Comparison of ENCODE assay signal across 8 mouse cellular contexts in the genomic region with DNA sequence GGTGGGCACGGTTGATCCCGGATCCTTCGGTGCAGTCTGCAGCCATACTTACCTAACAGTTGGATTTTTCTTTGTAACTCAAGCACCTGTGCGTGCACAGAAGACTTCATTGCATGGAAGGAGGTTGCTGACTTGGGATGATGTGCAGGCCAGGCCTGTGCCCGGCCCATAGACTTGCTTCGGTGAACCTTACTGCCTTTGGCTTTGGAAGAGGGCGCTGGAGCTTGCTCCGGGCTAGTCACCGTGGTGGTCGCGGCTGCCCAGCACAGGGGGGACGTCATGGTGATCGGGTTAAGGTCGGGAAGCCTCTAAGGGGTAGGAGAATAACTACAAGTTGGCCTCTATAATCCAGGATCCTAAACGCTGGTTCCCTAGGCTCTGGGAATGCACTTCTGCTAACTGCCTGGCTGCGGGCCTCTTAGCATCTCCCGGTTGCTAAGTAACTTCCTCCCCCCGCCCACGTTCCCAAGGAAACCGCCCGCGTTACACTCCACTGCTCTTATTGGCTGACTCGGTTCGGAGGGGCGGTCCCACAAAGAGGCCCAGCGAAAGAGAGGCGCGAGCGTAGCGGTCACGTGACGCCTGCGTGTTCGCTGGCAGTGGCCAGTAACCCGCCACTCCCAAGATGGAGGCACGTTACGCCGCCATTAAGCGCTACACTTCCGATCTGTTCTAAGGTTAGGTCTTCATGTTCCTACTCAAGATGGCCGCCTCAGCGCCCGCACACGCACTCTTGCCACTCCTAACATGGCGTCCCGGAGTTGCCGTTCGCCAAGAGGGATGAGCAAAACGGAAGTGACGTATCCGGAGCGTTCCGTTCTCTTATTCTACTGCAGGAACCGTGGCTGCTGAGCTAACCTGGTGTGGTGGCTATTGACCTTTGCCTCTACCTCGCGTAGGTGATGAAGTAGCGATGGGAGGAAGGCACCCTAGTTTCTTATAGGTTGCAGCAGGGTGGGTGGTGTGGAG. TPM values are rescaled to one million over a fixed set of nuclear protein-coding genes. Genes with fewer than 3 reads are reported as not detected.
DNase-seq lines count a peak whose midpoint lies in the region; ATAC-seq and TF ChIP-seq lines count a peak whose summit lies in the region.

Ccdc151 (minus strand) TSS at position 441 of the 969 bp plus-strand sequence.
Prkcsh (plus strand) TSS at position 613 of the 969 bp plus-strand sequence.

- DNase-seq in CD8-positive naive resting alpha-beta T cell, adult 2 months (ENCODE audit: low read depth in 2 of 2, low spot score in 2 of 2), result peak; percentile 96 to 97
- DNase-seq in c-Kit-positive CD71-negative TER-119-negative erythroid progenitor cells, embryonic 14.5 days (ENCODE audit: low read depth), result peak; percentile 100
- peak; percentile 100 for DNase-seq in forebrain, embryonic 10.5 days (ENCODE audit: extremely low spot score, low spot score)
- DNase-seq in kidney, postnatal 25 days, result peak; percentile 100
- DNase-seq in liver, embryonic 14.5 days (ENCODE audit: low read depth in 3 of 3, low spot score in 3 of 3), result peak; percentile 99
- DNase-seq in neural tube, embryonic 11.5 days (ENCODE audit: low spot score), result peak; percentile 100
- DNase-seq in stomach, postnatal 0 days (ENCODE audit: low spot score), result peak; percentile 99

- WGBS in forebrain, embryonic 10.5 days, result 5% methylated on average over 57 of the region's 57 CpGs
- WGBS in heart, embryonic 15.5 days, result 7% methylated on average over 57 of the region's 57 CpGs
- 8% methylated on average over 57 of the region's 57 CpGs for WGBS in liver, embryonic 14.5 days (ENCODE audit: insufficient replicate concordance)
- 6% methylated on average over 57 of the region's 57 CpGs for WGBS in neural tube, embryonic 11.5 days
- 6% methylated on average over 55 of the region's 57 CpGs for WGBS in stomach, postnatal 0 days

- no peaks in the 10 kb centered on the region for H3K9me3 ChIP-seq in forebrain, embryonic 10.5 days
- H3K9me3 ChIP-seq in heart, embryonic 15.5 days (replicated peaks), result no peaks in the 10 kb centered on the region
- no peaks in the 10 kb centered on the region for H3K9me3 ChIP-seq in liver, embryonic 14.5 days (ENCODE audit: control insufficient read depth, low read length)
- H3K9me3 ChIP-seq in neural tube, embryonic 11.5 days (ENCODE audit: control insufficient read depth, low read length), result no peaks in the 10 kb centered on the region
- no peaks in the 10 kb centered on the region for H3K9me3 ChIP-seq in stomach, postnatal 0 days (ENCODE audit: control insufficient read depth, low read length)

- ATAC-seq in heart, embryonic 15.5 days (replicated peaks; ENCODE audit: insufficient number of reproducible peaks, insufficient read depth, low FRiP score, low read depth), result peak; percentile 99
- ATAC-seq in liver, embryonic 14.5 days (ENCODE audit: insufficient read depth), result peak; percentile 99
- peak; percentile 98 for ATAC-seq in neural tube, embryonic 11.5 days (ENCODE audit: insufficient read depth, low FRiP score, low TSS enrichment)
- ATAC-seq in stomach, postnatal 0 days (ENCODE audit: low FRiP score, low TSS enrichment), result peak; percentile 100

- H3K4me3 ChIP-seq in forebrain, embryonic 10.5 days, result peak within 1 kb of the TSS; percentile 82
- H3K4me3 ChIP-seq in heart, embryonic 15.5 days, result peak within 1 kb of the TSS; percentile 72
- H3K4me3 ChIP-seq in liver, embryonic 14.5 days (ENCODE audit: insufficient read depth in 1 of 2, low read depth in 2 of 2, low read length in 2 of 2), result peak within 1 kb of the TSS; percentile 88 to 95
- H3K4me3 ChIP-seq in neural tube, embryonic 11.5 days (ENCODE audit: low read depth, low read length), result peak within 1 kb of the TSS; percentile 70
- peak within 1 kb of the TSS; percentile 66 for H3K4me3 ChIP-seq in stomach, postnatal 0 days (ENCODE audit: low read depth, low read length)

- peaks cover 39% of the 10 kb centered on the region for H3K36me3 ChIP-seq in forebrain, embryonic 10.5 days (replicated peaks)
- peaks cover 26% of the 10 kb centered on the region for H3K36me3 ChIP-seq in heart, embryonic 15.5 days
- H3K36me3 ChIP-seq in liver, embryonic 14.5 days (replicated peaks; ENCODE audit: control insufficient read depth, insufficient read depth, low read depth), result peaks cover 15% of the 10 kb centered on the region
- H3K36me3 ChIP-seq in neural tube, embryonic 11.5 days (ENCODE audit: control insufficient read depth, insufficient read depth, low read length), result peaks cover 6% of the 10 kb centered on the region
- peaks cover 13% of the 10 kb centered on the region for H3K36me3 ChIP-seq in stomach, postnatal 0 days (ENCODE audit: control insufficient read depth, insufficient read depth, low read length)

- H3K4me2 ChIP-seq in heart, embryonic 15.5 days, result peak within 1 kb of the TSS; percentile 83
- H3K4me2 ChIP-seq in liver, embryonic 14.5 days (ENCODE audit: low read depth), result peak within 1 kb of the TSS; percentile 93
- peak within 1 kb of the TSS; percentile 92 for H3K4me2 ChIP-seq in neural tube, embryonic 11.5 days (ENCODE audit: low read depth)
- peak within 1 kb of the TSS; percentile 72 for H3K4me2 ChIP-seq in stomach, postnatal 0 days (replicated peaks; ENCODE audit: low read depth)

- TF ChIP-seq EP300 in liver, embryonic 14.5 days (IDR thresholded peaks at IDR 0.05; ENCODE audit: low read depth), result no peak
- no peak for TF ChIP-seq EP300 in stomach, postnatal 0 days (optimal IDR thresholded peaks at IDR 0.05)

- H3K27ac ChIP-seq in forebrain, embryonic 10.5 days, result peak within 1 kb of the TSS; percentile 87
- H3K27ac ChIP-seq in heart, embryonic 15.5 days, result peak within 1 kb of the TSS; percentile 75
- peak within 1 kb of the TSS; percentile 69 for H3K27ac ChIP-seq in liver, embryonic 14.5 days
- H3K27ac ChIP-seq in neural tube, embryonic 11.5 days (ENCODE audit: low read depth, low read length), result peak within 1 kb of the TSS; percentile 11; the same call in 1 of the 2 replicates
- peak within 1 kb of the TSS; percentile 67 for H3K27ac ChIP-seq in stomach, postnatal 0 days (replicated peaks)

- no peak; the same call in 1 of the 2 replicates for TF ChIP-seq CTCF in liver, embryonic 14.5 days (IDR thresholded peaks at IDR 0.05; ENCODE audit: low read depth)
- peak; percentile 5; the same call in 1 of the 2 replicates for TF ChIP-seq CTCF in stomach, postnatal 0 days (IDR thresholded peaks at IDR 0.05; ENCODE audit: low read depth)

- peak within 1 kb of the TSS; percentile 61 for H3K9ac ChIP-seq in heart, embryonic 15.5 days
- H3K9ac ChIP-seq in liver, embryonic 14.5 days (replicated peaks), result peak within 1 kb of the TSS; percentile 75
- peak within 1 kb of the TSS; percentile 58 for H3K9ac ChIP-seq in neural tube, embryonic 11.5 days (ENCODE audit: low read length)
- H3K9ac ChIP-seq in stomach, postnatal 0 days (ENCODE audit: low read length), result peak within 1 kb of the TSS; percentile 63

- H3K27me3 ChIP-seq in forebrain, embryonic 10.5 days (ENCODE audit: poor library complexity, severe bottlenecking), result no peaks in the 10 kb centered on the region
- H3K27me3 ChIP-seq in heart, embryonic 15.5 days, result peaks cover 10% of the 10 kb centered on the region
- H3K27me3 ChIP-seq in liver, embryonic 14.5 days (ENCODE audit: control insufficient read depth, insufficient read depth, low read length), result no peaks in the 10 kb centered on the region; the same call in 1 of the 2 replicates
- no peaks in the 10 kb centered on the region for H3K27me3 ChIP-seq in neural tube, embryonic 11.5 days (ENCODE audit: control insufficient read depth, insufficient read depth, low read length)
- no peaks in the 10 kb centered on the region for H3K27me3 ChIP-seq in stomach, postnatal 0 days (ENCODE audit: control insufficient read depth, insufficient read depth, low read length)

- H3K4me1 ChIP-seq in forebrain, embryonic 10.5 days, result peaks cover 30% of the 10 kb centered on the region
- peaks cover 17% of the 10 kb centered on the region for H3K4me1 ChIP-seq in heart, embryonic 15.5 days (replicated peaks)
- H3K4me1 ChIP-seq in liver, embryonic 14.5 days (replicated peaks; ENCODE audit: control insufficient read depth in 2 of 2, insufficient read depth in 2 of 2, low read length in 1 of 2), result peaks cover 9 to 10% of the 10 kb centered on the region in 2 experiments
- H3K4me1 ChIP-seq in neural tube, embryonic 11.5 days (ENCODE audit: control insufficient read depth, insufficient read depth, low read length), result peaks cover 9% of the 10 kb centered on the region
- H3K4me1 ChIP-seq in stomach, postnatal 0 days (replicated peaks; ENCODE audit: control insufficient read depth, insufficient read depth), result peaks cover 3% of the 10 kb centered on the region; the same call in 1 of the 2 replicates

RNA-seq across cellular contexts. Expression of gene Ccdc151, which starts in this region (rescaled TPM):
- polyA plus RNA-seq in forebrain, embryonic 10.5 days (2016; fragmentation: Nextera tagmentation; extraction: Ambion mirVana), result 4.6 and 5.0 TPM in 2 replicates
- 0.35 and 0.77 TPM in 2 replicates for polyA plus RNA-seq in heart, embryonic 15.5 days (2015; fragmentation: Nextera tagmentation; extraction: Ambion mirVana)
- 0.02 and 0.06 TPM in 2 replicates for polyA plus RNA-seq in liver, embryonic 14.5 days (2012; rRNA removed)
- polyA plus RNA-seq in liver, embryonic 14.5 days (2014; fragmentation: Nextera tagmentation; extraction: Ambion mirVana), result not detected in 2 replicates
- polyA plus RNA-seq in neural tube, embryonic 11.5 days (2014; fragmentation: Nextera tagmentation; extraction: Ambion mirVana), result 2.7 and 3.5 TPM in 2 replicates
- polyA plus RNA-seq in stomach, postnatal 0 days (2015; fragmentation: Nextera tagmentation; extraction: Ambion mirVana), result 0.07 and 0.19 TPM in 2 replicates

RNA-seq across cellular contexts. Expression of gene Prkcsh, which starts in this region (rescaled TPM):
- polyA plus RNA-seq in forebrain, embryonic 10.5 days (2016; fragmentation: Nextera tagmentation; extraction: Ambion mirVana), result 109 and 110 TPM in 2 replicates
- polyA plus RNA-seq in heart, embryonic 15.5 days (2015; fragmentation: Nextera tagmentation; extraction: Ambion mirVana), result 60.3 and 83.6 TPM in 2 replicates
- polyA plus RNA-seq in liver, embryonic 14.5 days (2012; rRNA removed), result 31.5 and 45.1 TPM in 2 replicates
- polyA plus RNA-seq in liver, embryonic 14.5 days (2014; fragmentation: Nextera tagmentation; extraction: Ambion mirVana), result 29.2 and 31.2 TPM in 2 replicates
- 91.4 and 106 TPM in 2 replicates for polyA plus RNA-seq in neural tube, embryonic 11.5 days (2014; fragmentation: Nextera tagmentation; extraction: Ambion mirVana)
- polyA plus RNA-seq in stomach, postnatal 0 days (2015; fragmentation: Nextera tagmentation; extraction: Ambion mirVana), result 45.0 and 48.4 TPM in 2 replicates

Comparison
In these comparisons a context has a peak if more than half of its experiments do, and no peak if none do; other contexts are left out.
1. Peak in every context shown above with its lines: DNase-seq, ATAC-seq, H3K4me3 ChIP-seq and H3K27ac ChIP-seq.
2. H3K27ac ChIP-seq: peak in every context shown above with its lines; median percentile 87 in forebrain, embryonic 10.5 days; 75 in heart, embryonic 15.5 days; 69 in liver, embryonic 14.5 days; 67 in stomach, postnatal 0 days; 11 in neural tube, embryonic 11.5 days.